18 mouse cellular contexts compared by ENCODE assay signal in genomic region chr1:168334831-168335574, GRCm38 (mm10).
DNase-seq lines count a peak whose midpoint lies in the region; ATAC-seq and TF ChIP-seq lines count a peak whose summit lies in the region.
"Had no signal": no experiment of that assay in that cellular context is flagged by ENCODE, and none has a peak within 500 bp of the region (broad histone marks: within the 10 kb centered on the region; RNA-seq: fewer than 3 reads in every experiment).

No protein-coding gene starts in this region.

- H3K36me3 ChIP-seq in kidney, postnatal 0 days (ENCODE audit: insufficient read depth, low read length), result peaks cover 2% of the 10 kb centered on the region; the same call in 1 of the 2 replicates
- no peaks in the 10 kb centered on the region for H3K36me3 ChIP-seq in embryonic facial prominence, embryonic 11.5 days (replicated peaks; ENCODE audit: control insufficient read depth, insufficient read depth, low read depth, low read length)
- no peaks in the 10 kb centered on the region for H3K36me3 ChIP-seq in small intestine, adult 2 months (ENCODE audit: control insufficient read depth, insufficient read depth, low read length)
- H3K36me3 ChIP-seq: G1E had no signal

- 77% methylated on average over 8 of the region's 8 CpGs for whole genome bisulfite sequencing in kidney, postnatal 0 days
- WGBS in embryonic facial prominence, embryonic 11.5 days, result 81% methylated on average over 8 of the region's 8 CpGs
- 58% methylated on average over 8 of the region's 8 CpGs for WGBS in small intestine, adult 2 months

- H3K4me2 ChIP-seq in kidney, postnatal 0 days (ENCODE audit: low read length), result no peak overlapping the region
- no peak overlapping the region for H3K4me2 ChIP-seq in embryonic facial prominence, embryonic 11.5 days (ENCODE audit: low read depth, low read length)
- H3K4me2 ChIP-seq: hindbrain, embryonic 13.5 days; midbrain, embryonic 13.5 days had no signal

- no peaks in the 10 kb centered on the region for H3K27me3 ChIP-seq in kidney, postnatal 0 days (ENCODE audit: insufficient read depth, low read length)
- no peaks in the 10 kb centered on the region for H3K27me3 ChIP-seq in embryonic facial prominence, embryonic 11.5 days (ENCODE audit: control insufficient read depth, insufficient read depth, low read length)
- no peaks in the 10 kb centered on the region for H3K27me3 ChIP-seq in small intestine, adult 2 months (ENCODE audit: control insufficient read depth, insufficient read depth, low read length)
- H3K27me3 ChIP-seq: hindbrain, embryonic 13.5 days; midbrain, embryonic 13.5 days had no signal

- no peaks in the 10 kb centered on the region for H3K4me1 ChIP-seq in kidney, postnatal 0 days (replicated peaks; ENCODE audit: insufficient read depth, low read length)
- no peaks in the 10 kb centered on the region for H3K4me1 ChIP-seq in embryonic facial prominence, embryonic 11.5 days (ENCODE audit: control insufficient read depth, insufficient read depth, low read length)
- peaks cover 3% of the 10 kb centered on the region; the same call in 1 of the 2 replicates for H3K4me1 ChIP-seq in small intestine, adult 2 months (ENCODE audit: control insufficient read depth, insufficient read depth, insufficient read length, low read length)

- no peak overlapping the region for H3K9ac ChIP-seq in kidney, postnatal 0 days (ENCODE audit: low read depth, low read length)
- H3K9ac ChIP-seq in embryonic facial prominence, embryonic 11.5 days (replicated peaks; ENCODE audit: low read length), result no peak overlapping the region
- H3K9ac ChIP-seq: hindbrain, embryonic 13.5 days; midbrain, embryonic 13.5 days had no signal

- DNase-seq in kidney, postnatal 0 days (ENCODE audit: low spot score), result no peak
- no peak for DNase-seq in kidney, postnatal 36 days
- peak; percentile 65 for DNase-seq in embryonic facial prominence, embryonic 11.5 days (ENCODE audit: low spot score)
- DNase-seq in forelimb bud, embryonic 11.5 days (ENCODE audit: low read depth, low spot score), result peak; percentile 32
- no peak for DNase-seq in gastrocnemius, adult 8-10 months (ENCODE audit: low spot score in 2 of 2)
- no peak for DNase-seq in right cerebral cortex, postnatal 25 days
- DNase-seq: adrenal gland, postnatal 10 days; cerebellum, adult 9-10 months; kidney, postnatal 25 days; layer of hippocampus, postnatal 36 days; liver; right cerebral cortex, postnatal 4 days; thymus, postnatal 36 days had no signal

- no peak for TF ChIP-seq POLR2A in small intestine, adult 2 months (IDR thresholded peaks at IDR 0.05; ENCODE audit: low read depth, low read length)

- no peak for TF ChIP-seq CTCF in kidney, postnatal 0 days (IDR thresholded peaks at IDR 0.05; ENCODE audit: low read depth)
- TF ChIP-seq CTCF in small intestine, adult 2 months (IDR thresholded peaks at IDR 0.05; ENCODE audit: extremely low read depth, insufficient read length, insufficient replicate concordance, low read depth, low read length), result no peak

- H3K4me3 ChIP-seq in kidney, postnatal 0 days (replicated peaks; ENCODE audit: low read depth, low read length), result no peak overlapping the region
- no peak overlapping the region for H3K4me3 ChIP-seq in embryonic facial prominence, embryonic 11.5 days (ENCODE audit: low read depth, low read length)
- H3K4me3 ChIP-seq in small intestine, adult 2 months (ENCODE audit: low read depth, low read length), result no peak overlapping the region
- H3K4me3 ChIP-seq: hindbrain, embryonic 13.5 days; midbrain, embryonic 13.5 days had no signal

- no peak for ATAC-seq in kidney, postnatal 0 days (replicated peaks; ENCODE audit: low FRiP score, low read depth)
- ATAC-seq in embryonic facial prominence, embryonic 11.5 days (replicated peaks; ENCODE audit: insufficient number of reproducible peaks, low FRiP score, low TSS enrichment, low read depth), result no peak
- ATAC-seq: midbrain, embryonic 13.5 days had no signal

- H3K27ac ChIP-seq in kidney, postnatal 0 days, result peak overlapping the region; percentile 25
- peak overlapping the region; percentile 32; the same call in 1 of the 2 replicates for H3K27ac ChIP-seq in embryonic facial prominence, embryonic 11.5 days (replicated peaks; ENCODE audit: low read depth, low read length)
- H3K27ac ChIP-seq in small intestine, adult 2 months (ENCODE audit: insufficient read depth, low read depth, low read length), result 0 out of 2 replicates have a peak overlapping the region, but pooled peaks have one; percentile 8
- H3K27ac ChIP-seq: hindbrain, embryonic 13.5 days; macrophage; midbrain, embryonic 13.5 days had no signal

- H3K9me3 ChIP-seq in kidney, postnatal 0 days (replicated peaks; ENCODE audit: low read length), result no peaks in the 10 kb centered on the region
- no peaks in the 10 kb centered on the region for H3K9me3 ChIP-seq in embryonic facial prominence, embryonic 11.5 days (replicated peaks; ENCODE audit: control insufficient read depth, low read length)
- H3K9me3 ChIP-seq: hindbrain, embryonic 13.5 days; midbrain, embryonic 13.5 days had no signal

Comparison
In these comparisons a context has a peak if more than half of its experiments do, and no peak if none do; other contexts are left out.
1. DNase-seq: peak in embryonic facial prominence, embryonic 11.5 days (single experiment) and forelimb bud, embryonic 11.5 days (single experiment); none in kidney, postnatal 0 days (single experiment), kidney, postnatal 36 days (0 of 2), gastrocnemius, adult 8-10 months (0 of 2) and right cerebral cortex, postnatal 25 days (single experiment).
2. Peak in every context shown above with its lines, with median percentiles within 50 percentile points of each other: H3K27ac ChIP-seq.